Mouse (Mus musculus): ENCODE measurements at regions not wholly inside any gene's neighbourhood (a gene's known extent, or its start where the extent isn't known, plus 50 kb on each side); places are given as distances from the start of the nearest gene placed in this dataset.
A peak's percentile ranks its signal among the peaks of the same experiment; 100 is the strongest.

- H3K36me3 ChIP-seq (replicated peaks in 1 of 2; ENCODE audit: control insufficient read depth in 1 of 2, insufficient read depth in 1 of 2, low read length in 1 of 2) = no peaks in the 10 kb centered on the region
- no peak overlapping the region for H3K9ac ChIP-seq (ENCODE audit: insufficient read depth, low read depth)
- no peaks in the 10 kb centered on the region for H3K4me1 ChIP-seq (ENCODE audit: control insufficient read depth in 1 of 2, insufficient read depth in 2 of 2)
- DNase-seq (ENCODE audit: extremely low read depth) = no peak
- H3K27me3 ChIP-seq (replicated peaks) = no peaks in the 10 kb centered on the region
- TF ChIP-seq POLR2AphosphoS2 (IDR thresholded peaks at IDR 0.05; ENCODE audit: low read depth, low read length) = no peak
- TF ChIP-seq TCF12 (IDR thresholded peaks at IDR 0.05; ENCODE audit: low read depth, low read length) = no peak
- TF ChIP-seq EP300 (IDR thresholded peaks at IDR 0.05; ENCODE audit: low read length) = no peak
- TF ChIP-seq ELF1 (IDR thresholded peaks at IDR 0.05; ENCODE audit: low read depth, low read length) = no peak
- TF ChIP-seq USF1 (IDR thresholded peaks at IDR 0.05; ENCODE audit: low read depth, low read length) = no peak
- no peak for TF ChIP-seq KAT2A (IDR thresholded peaks at IDR 0.05; ENCODE audit: insufficient replicate concordance, low read length)
- no peak for TF ChIP-seq MXI1 (IDR thresholded peaks at IDR 0.05; ENCODE audit: low read depth, low read length)
- TF ChIP-seq USF2 (conservative IDR thresholded peaks at IDR 0.05; ENCODE audit: low read depth, low read length) = no peak
- no peak for TF ChIP-seq SMC3 (IDR thresholded peaks at IDR 0.05; ENCODE audit: low read depth, low read length)
- no peak for TF ChIP-seq MAX (IDR thresholded peaks at IDR 0.05; ENCODE audit: low read length)
- TF ChIP-seq JUND (conservative IDR thresholded peaks at IDR 0.05; ENCODE audit: low read depth, low read length) = no peak
- TF ChIP-seq MAZ (IDR thresholded peaks at IDR 0.05; ENCODE audit: low read depth, low read length) = no peak
- no peak overlapping the region for H3K27ac ChIP-seq (ENCODE audit: insufficient read depth, low read depth)
- H3K9me3 ChIP-seq (replicated peaks; ENCODE audit: low read length) = peaks cover 5% of the 10 kb centered on the region
- H3K4me2 ChIP-seq (ENCODE audit: insufficient read depth, low read depth, poor library complexity, severe bottlenecking) = no peak overlapping the region
- dilution Hi-C loops (cut with MboI; ENCODE audit: extremely low pct_ligation_motif_present, extremely low pct_unique_long_range_greater_than_20kb, low sequenced_read_pairs) (no loop called here), in situ Hi-C loops (cut with MboI; ENCODE audit: low pct_ligation_motif_present, low pct_unique_long_range_greater_than_20kb, low sequenced_read_pairs) (no loop called here)
- no peaks in the 10 kb centered on the region for H3K79me2 ChIP-seq (replicated peaks; ENCODE audit: control insufficient read depth, extremely low read depth, insufficient read depth, poor library complexity, severe bottlenecking)
- no peak overlapping the region for H3K4me3 ChIP-seq (replicated peaks in 1 of 3; ENCODE audit: low read depth in 2 of 3, low read length in 2 of 3, poor library complexity in 1 of 3)
Observed at GRCm38 (mm10) chr1:75680366-75680765, 134.3 kb downstream of the Slc4a3 start.

- DNase-seq (ENCODE audit: extremely low read depth) = no peak
- Histone ChIP-seq H3K4me1 (ENCODE audit: control insufficient read depth in 1 of 2, insufficient read depth in 2 of 2) (no peaks in the 10 kb centered on the region), H3K79me2 (replicated peaks; ENCODE audit: control insufficient read depth, extremely low read depth, insufficient read depth, poor library complexity, severe bottlenecking) (no peaks in the 10 kb centered on the region), H3K27ac (ENCODE audit: insufficient read depth, low read depth) (no peak overlapping the region), H3K9ac (ENCODE audit: insufficient read depth, low read depth) (no peak overlapping the region), H3K4me3 (replicated peaks in 1 of 3; ENCODE audit: low read depth in 2 of 3, low read length in 2 of 3, poor library complexity in 1 of 3) (no peak overlapping the region), H3K27me3 (replicated peaks) (no peaks in the 10 kb centered on the region), H3K4me2 (ENCODE audit: insufficient read depth, low read depth, poor library complexity, severe bottlenecking) (no peak overlapping the region), H3K36me3 (replicated peaks in 1 of 2; ENCODE audit: control insufficient read depth in 1 of 2, insufficient read depth in 1 of 2, low read length in 1 of 2) (no peaks in the 10 kb centered on the region), H3K9me3 (replicated peaks; ENCODE audit: low read length) (peaks cover 5% of the 10 kb centered on the region)
- in situ Hi-C loops (cut with MboI; ENCODE audit: low pct_ligation_motif_present, low pct_unique_long_range_greater_than_20kb, low sequenced_read_pairs) (no loop called here), dilution Hi-C loops (cut with MboI; ENCODE audit: extremely low pct_ligation_motif_present, extremely low pct_unique_long_range_greater_than_20kb, low sequenced_read_pairs) (no loop called here)
- TF ChIP-seq CTCF (conservative IDR thresholded peaks at IDR 0.05 in 1 of 2, IDR thresholded peaks at IDR 0.05 in 1 of 2; ENCODE audit: low read depth in 2 of 2, low read length in 2 of 2) (peak in 1 of 2 experiments; percentile 12; a peak in 1 of 4 replicates), USF2 (conservative IDR thresholded peaks at IDR 0.05; ENCODE audit: low read depth, low read length) (no peak), POLR2AphosphoS2 (IDR thresholded peaks at IDR 0.05; ENCODE audit: low read depth, low read length) (no peak), ETS1 (conservative IDR thresholded peaks at IDR 0.05; ENCODE audit: low read depth, low read length) (no peak), NRF1 (IDR thresholded peaks at IDR 0.05; ENCODE audit: low read depth, low read length) (no peak)
Observed at GRCm38 (mm10) chr1:75681913-75682312, 135.8 kb downstream of the Slc4a3 start.

- no peak overlapping the region for H3K4me2 ChIP-seq (ENCODE audit: insufficient read depth, low read depth, poor library complexity, severe bottlenecking)
- in situ Hi-C loops (cut with MboI; ENCODE audit: low pct_ligation_motif_present, low pct_unique_long_range_greater_than_20kb, low sequenced_read_pairs) (no loop called here), dilution Hi-C loops (cut with MboI; ENCODE audit: extremely low pct_ligation_motif_present, extremely low pct_unique_long_range_greater_than_20kb, low sequenced_read_pairs) (no loop called here)
- H3K4me3 ChIP-seq (replicated peaks in 1 of 3; ENCODE audit: low read depth in 2 of 3, low read length in 2 of 3, poor library complexity in 1 of 3) = no peak overlapping the region
- TF ChIP-seq JUND (conservative IDR thresholded peaks at IDR 0.05; ENCODE audit: low read depth, low read length) (no peak), IRF4 (IDR thresholded peaks at IDR 0.05; ENCODE audit: low read depth, low read length) (no peak), POLR2AphosphoS2 (IDR thresholded peaks at IDR 0.05; ENCODE audit: low read depth, low read length) (no peak), SMC3 (IDR thresholded peaks at IDR 0.05; ENCODE audit: low read depth, low read length) (no peak), RAD21 (IDR thresholded peaks at IDR 0.05; ENCODE audit: low read depth, low read length) (no peak), MYC (IDR thresholded peaks at IDR 0.05; ENCODE audit: low read depth, low read length) (no peak), NRF1 (IDR thresholded peaks at IDR 0.05; ENCODE audit: low read depth, low read length) (no peak)
- no peaks in the 10 kb centered on the region for H3K4me1 ChIP-seq (ENCODE audit: control insufficient read depth in 1 of 2, insufficient read depth in 2 of 2)
- H3K9me3 ChIP-seq (replicated peaks; ENCODE audit: low read length) = no peaks in the 10 kb centered on the region
- H3K27me3 ChIP-seq (replicated peaks) = no peaks in the 10 kb centered on the region
- no peak for DNase-seq (ENCODE audit: extremely low read depth)
- no peaks in the 10 kb centered on the region for H3K36me3 ChIP-seq (replicated peaks in 1 of 2; ENCODE audit: control insufficient read depth in 1 of 2, insufficient read depth in 1 of 2, low read length in 1 of 2)
- no peak overlapping the region for H3K27ac ChIP-seq (ENCODE audit: insufficient read depth, low read depth)
- H3K79me2 ChIP-seq (replicated peaks; ENCODE audit: control insufficient read depth, extremely low read depth, insufficient read depth, poor library complexity, severe bottlenecking) = no peaks in the 10 kb centered on the region
- no peak overlapping the region for H3K9ac ChIP-seq (ENCODE audit: insufficient read depth, low read depth)
Observed at GRCm38 (mm10) chr1:75692781-75693180, 146.7 kb downstream of the Slc4a3 start.

Measured in CH12.LX (cell line).